14 mouse cellular contexts compared by ENCODE assay signal in the genomic region with DNA sequence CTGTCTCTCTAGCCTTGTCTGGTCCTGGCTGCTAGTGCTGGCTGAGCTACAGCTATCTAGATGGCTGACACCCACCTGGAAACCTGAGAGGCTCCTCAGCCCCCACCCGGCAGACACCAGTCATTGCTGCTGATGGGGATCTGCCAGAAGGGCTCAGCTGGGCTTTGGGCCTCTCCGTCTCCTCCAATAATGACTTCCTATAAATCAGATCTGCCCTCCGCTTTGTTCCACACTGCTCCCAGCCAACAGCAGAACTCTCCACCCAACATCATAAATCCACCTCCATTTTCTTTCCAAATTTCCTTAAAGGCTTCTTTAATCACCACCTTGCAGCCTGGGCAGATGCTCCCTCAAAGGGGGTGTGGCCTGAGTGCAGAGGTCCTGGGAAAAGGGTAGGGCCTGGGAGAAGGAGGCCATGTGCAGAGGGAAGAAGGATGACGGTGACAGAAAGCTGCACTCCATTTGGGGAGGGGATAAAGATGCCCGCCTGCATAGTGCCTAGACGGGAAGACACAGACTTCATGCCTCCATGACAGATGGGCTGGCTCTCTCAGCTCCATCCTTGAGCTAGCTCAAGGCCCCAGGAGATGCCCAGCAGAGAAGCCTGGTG.
DNase-seq lines count a peak whose midpoint lies in the region; ATAC-seq and TF ChIP-seq lines count a peak whose summit lies in the region.
"Had no signal": no experiment of that assay in that cellular context is flagged by ENCODE, and none has a peak within 500 bp of the region (broad histone marks: within the 10 kb centered on the region; RNA-seq: fewer than 3 reads in every experiment).

No protein-coding gene starts in this region.

- H3K4me1 ChIP-seq in forebrain, embryonic 11.5 days (replicated peaks; ENCODE audit: control insufficient read depth, insufficient read depth, low read length): peaks cover 5% of the 10 kb centered on the region
- H3K4me1 ChIP-seq in forebrain, embryonic 15.5 days: peaks cover 72% of the 10 kb centered on the region
- H3K4me1 ChIP-seq in midbrain, embryonic 14.5 days (ENCODE audit: control insufficient read depth, insufficient read depth, low read length): peaks cover 29% of the 10 kb centered on the region
- H3K4me1 ChIP-seq in midbrain, embryonic 10.5 days: peaks cover 39% of the 10 kb centered on the region
- no peaks in the 10 kb centered on the region for H3K4me1 ChIP-seq in kidney, adult 2 months (ENCODE audit: control insufficient read depth, insufficient read depth, low read length)
- H3K4me1 ChIP-seq in kidney, embryonic 16.5 days (ENCODE audit: insufficient read depth, low read length): 0 out of 2 replicates have a peak, but pooled peaks cover 3% of the 10 kb centered on the region
- H3K4me1 ChIP-seq: liver, embryonic 12.5 days had no signal

- no peaks in the 10 kb centered on the region for H3K36me3 ChIP-seq in forebrain, embryonic 11.5 days (ENCODE audit: control insufficient read depth, insufficient read depth, low read length)
- H3K36me3 ChIP-seq in forebrain, embryonic 15.5 days: no peaks in the 10 kb centered on the region
- H3K36me3 ChIP-seq in midbrain, embryonic 14.5 days (ENCODE audit: control insufficient read depth, insufficient read depth, low read length): no peaks in the 10 kb centered on the region
- no peaks in the 10 kb centered on the region for H3K36me3 ChIP-seq in midbrain, embryonic 10.5 days
- no peaks in the 10 kb centered on the region for H3K36me3 ChIP-seq in kidney, adult 2 months (ENCODE audit: control insufficient read depth, insufficient read depth, low read length)
- no peaks in the 10 kb centered on the region for H3K36me3 ChIP-seq in kidney, embryonic 16.5 days (ENCODE audit: insufficient read depth, low read length)
- H3K36me3 ChIP-seq: embryonic facial prominence, embryonic 13.5 days; heart, embryonic 13.5 days; kidney, embryonic 15.5 days; limb, embryonic 12.5 days; liver, embryonic 12.5 days had no signal

- H3K9me3 ChIP-seq in forebrain, embryonic 11.5 days (ENCODE audit: control insufficient read depth, low read length): no peaks in the 10 kb centered on the region
- no peaks in the 10 kb centered on the region for H3K9me3 ChIP-seq in forebrain, embryonic 15.5 days
- no peaks in the 10 kb centered on the region for H3K9me3 ChIP-seq in midbrain, embryonic 14.5 days (ENCODE audit: control insufficient read depth, low read length)
- H3K9me3 ChIP-seq in midbrain, embryonic 10.5 days (replicated peaks): no peaks in the 10 kb centered on the region
- H3K9me3 ChIP-seq in kidney, embryonic 16.5 days (ENCODE audit: low read length): no peaks in the 10 kb centered on the region
- H3K9me3 ChIP-seq: embryonic facial prominence, embryonic 13.5 days; heart, embryonic 13.5 days; kidney, embryonic 15.5 days; limb, embryonic 12.5 days; liver, embryonic 12.5 days; megakaryocyte, embryonic 14.5 days had no signal

- no peak for TF ChIP-seq CTCF in kidney, adult 2 months (conservative IDR thresholded peaks at IDR 0.05; ENCODE audit: insufficient read depth, insufficient read length, low read depth, low read length)

- 0 out of 2 replicates have a peak, but pooled peaks have one; percentile 4 for ATAC-seq in forebrain, embryonic 11.5 days (replicated peaks; ENCODE audit: low FRiP score)
- no peak for ATAC-seq in forebrain, embryonic 15.5 days (replicated peaks)
- no peak for ATAC-seq in midbrain, embryonic 14.5 days (ENCODE audit: low FRiP score, low TSS enrichment)
- ATAC-seq in kidney, embryonic 16.5 days (ENCODE audit: low FRiP score, low TSS enrichment): no peak
- ATAC-seq: liver, embryonic 12.5 days had no signal

- H3K27ac ChIP-seq in forebrain, embryonic 11.5 days (ENCODE audit: low read depth, low read length): no peak overlapping the region
- no peak overlapping the region for H3K27ac ChIP-seq in forebrain, embryonic 15.5 days (replicated peaks)
- H3K27ac ChIP-seq in midbrain, embryonic 14.5 days (replicated peaks; ENCODE audit: low read depth, low read length): peak overlapping the region; percentile 52; the same call in 1 of the 2 replicates
- H3K27ac ChIP-seq in midbrain, embryonic 10.5 days (replicated peaks): no peak overlapping the region
- H3K27ac ChIP-seq in kidney, adult 2 months (ENCODE audit: insufficient read depth, low read depth, low read length): no peak overlapping the region
- H3K27ac ChIP-seq in kidney, embryonic 16.5 days (ENCODE audit: low read length): no peak overlapping the region
- H3K27ac ChIP-seq: embryonic facial prominence, embryonic 13.5 days; gastrocnemius, adult 2 months; heart, embryonic 13.5 days; kidney, embryonic 15.5 days; limb, embryonic 12.5 days; liver, embryonic 12.5 days had no signal

- no peak for TF ChIP-seq POLR2A in kidney, adult 2 months (IDR thresholded peaks at IDR 0.05; ENCODE audit: low read depth, low read length)

- WGBS in forebrain, embryonic 11.5 days: 81% methylated on average over 6 of the region's 6 CpGs
- WGBS in forebrain, embryonic 15.5 days: 65% methylated on average over 6 of the region's 6 CpGs
- WGBS in midbrain, embryonic 14.5 days: 74% methylated on average over 6 of the region's 6 CpGs
- 79% methylated on average over 6 of the region's 6 CpGs for WGBS in midbrain, embryonic 10.5 days
- 53% methylated on average over 6 of the region's 6 CpGs for WGBS in kidney, adult 2 months
- 31% methylated on average over 6 of the region's 6 CpGs for WGBS in kidney, embryonic 16.5 days

- no peak overlapping the region for H3K4me3 ChIP-seq in forebrain, embryonic 11.5 days (ENCODE audit: low read depth, low read length)
- no peak overlapping the region for H3K4me3 ChIP-seq in forebrain, embryonic 15.5 days
- H3K4me3 ChIP-seq in midbrain, embryonic 14.5 days (replicated peaks; ENCODE audit: low read depth, low read length): no peak overlapping the region
- H3K4me3 ChIP-seq in midbrain, embryonic 10.5 days: no peak overlapping the region
- no peak overlapping the region for H3K4me3 ChIP-seq in kidney, adult 2 months (ENCODE audit: insufficient read depth, low read depth, low read length)
- H3K4me3 ChIP-seq in kidney, embryonic 16.5 days (ENCODE audit: low read length): no peak overlapping the region
- H3K4me3 ChIP-seq: embryonic facial prominence, embryonic 13.5 days; gastrocnemius, adult 2 months; heart, embryonic 13.5 days; kidney, embryonic 15.5 days; limb, embryonic 12.5 days; liver, embryonic 12.5 days; megakaryocyte, embryonic 14.5 days had no signal

- H3K27me3 ChIP-seq in forebrain, embryonic 11.5 days (ENCODE audit: control insufficient read depth, insufficient read depth, low read length): no peaks in the 10 kb centered on the region
- no peaks in the 10 kb centered on the region for H3K27me3 ChIP-seq in forebrain, embryonic 15.5 days
- no peaks in the 10 kb centered on the region for H3K27me3 ChIP-seq in midbrain, embryonic 14.5 days (ENCODE audit: control insufficient read depth, insufficient read depth, low read length)
- H3K27me3 ChIP-seq in midbrain, embryonic 10.5 days (ENCODE audit: low read depth, poor library complexity, severe bottlenecking): peaks cover 33% of the 10 kb centered on the region
- H3K27me3 ChIP-seq in kidney, adult 2 months (replicated peaks; ENCODE audit: control insufficient read depth, insufficient read depth, low read length): no peaks in the 10 kb centered on the region
- H3K27me3 ChIP-seq in kidney, embryonic 16.5 days (ENCODE audit: insufficient read depth, low read length): no peaks in the 10 kb centered on the region
- H3K27me3 ChIP-seq: embryonic facial prominence, embryonic 13.5 days; kidney, embryonic 15.5 days had no signal

- no peak overlapping the region for H3K4me2 ChIP-seq in forebrain, embryonic 11.5 days (ENCODE audit: low read depth, low read length, severe bottlenecking)
- no peak overlapping the region for H3K4me2 ChIP-seq in forebrain, embryonic 15.5 days (replicated peaks)
- no peak overlapping the region for H3K4me2 ChIP-seq in midbrain, embryonic 14.5 days (ENCODE audit: low read length)
- no peak overlapping the region for H3K4me2 ChIP-seq in kidney, embryonic 16.5 days (replicated peaks; ENCODE audit: low read depth, low read length)
- H3K4me2 ChIP-seq: embryonic facial prominence, embryonic 13.5 days; heart, embryonic 13.5 days; kidney, embryonic 15.5 days; limb, embryonic 12.5 days; liver, embryonic 12.5 days had no signal

- H3K9ac ChIP-seq in forebrain, embryonic 11.5 days (ENCODE audit: low read length): no peak overlapping the region
- H3K9ac ChIP-seq in forebrain, embryonic 15.5 days (replicated peaks): no peak overlapping the region
- H3K9ac ChIP-seq in midbrain, embryonic 14.5 days (replicated peaks; ENCODE audit: low read length): no peak overlapping the region
- no peak overlapping the region for H3K9ac ChIP-seq in kidney, embryonic 16.5 days (replicated peaks; ENCODE audit: low read length)
- H3K9ac ChIP-seq: embryonic facial prominence, embryonic 13.5 days; heart, embryonic 13.5 days; kidney, embryonic 15.5 days; limb, embryonic 12.5 days; liver, embryonic 12.5 days had no signal

- no peak for DNase-seq in forebrain, embryonic 11.5 days (ENCODE audit: low spot score)
- DNase-seq in midbrain, embryonic 14.5 days: no peak
- DNase-seq in midbrain, embryonic 10.5 days (ENCODE audit: low spot score): no peak
- peak; percentile 54 for DNase-seq in mesoderm, embryonic 11.5 days (ENCODE audit: low read depth, low spot score)
- DNase-seq in kidney, adult 2 months: no peak
